Mouse (Mus musculus): ENCODE results near the gene Gm9936. TPM values are rescaled to one million over a fixed set of nuclear protein-coding genes. Genes with fewer than 3 reads are reported as not detected.
"Not testable (repeated sequence)": the region's sequence is repeated elsewhere in the genome, so short reads cannot be mapped to it uniquely, and the experiment has no call there.

The Gm9936 gene
- total and polyA plus RNA-seq, 2 experiments from 2014 or later: 2.8 to 3.9 TPM

- peaks cover 9% of the 10 kb centered on the region; the same call in 1 of the 2 replicates for H3K9me3 ChIP-seq (ENCODE audit: low read length)
- no peaks in the 10 kb centered on the region for H3K27me3 ChIP-seq (ENCODE audit: insufficient read depth, low read length)
- no peaks in the 10 kb centered on the region for H3K36me3 ChIP-seq (ENCODE audit: insufficient read depth, low read length)
- H3K4me2 ChIP-seq (ENCODE audit: low read depth, low read length): no peak overlapping the region
- H3K4me3 ChIP-seq (ENCODE audit: low read length): no peak overlapping the region
- no peak overlapping the region for H3K27ac ChIP-seq
- no peaks in the 10 kb centered on the region for H3K4me1 ChIP-seq (ENCODE audit: insufficient read depth, low read length)
- ATAC-seq (no peak), DNase-seq (ENCODE audit: low spot score) (no peak)
- 83% methylated on average over 12 of the region's 12 CpGs for WGBS
- no peak for TF ChIP-seq CTCF (IDR thresholded peaks at IDR 0.05; ENCODE audit: low read depth)
- H3K9ac ChIP-seq (replicated peaks; ENCODE audit: low read length): no peak overlapping the region
Observed at GRCm38 (mm10) chr5:114865279-114865678, 6.8 kb upstream of the Gm9936 start.

- Histone ChIP-seq H3K4me3 (ENCODE audit: low read length) (no peak overlapping the region), H3K4me1 (ENCODE audit: insufficient read depth, low read length) (no peaks in the 10 kb centered on the region), H3K27ac (no peak overlapping the region), H3K27me3 (ENCODE audit: insufficient read depth, low read length) (no peaks in the 10 kb centered on the region), H3K9ac (replicated peaks; ENCODE audit: low read length) (no peak overlapping the region), H3K9me3 (ENCODE audit: low read length) (peaks cover 9% of the 10 kb centered on the region; the same call in 1 of the 2 replicates), H3K4me2 (ENCODE audit: low read depth, low read length) (no peak overlapping the region), H3K36me3 (ENCODE audit: insufficient read depth, low read length) (no peaks in the 10 kb centered on the region)
- 73% methylated on average over 7 of the region's 7 CpGs for WGBS
- TF ChIP-seq CTCF (IDR thresholded peaks at IDR 0.05; ENCODE audit: low read depth): no peak
- DNase-seq (ENCODE audit: low spot score) (no peak), ATAC-seq (no peak)
Observed at GRCm38 (mm10) chr5:114864813-114865212, 6.3 kb upstream of the Gm9936 start.

GRCm38 (mm10) chr5:114861730-114862129 lies 3.2 kb upstream of the Gm9936 start:
- no peak for ATAC-seq
- no peak for TF ChIP-seq CTCF (IDR thresholded peaks at IDR 0.05; ENCODE audit: low read depth)
- no peak overlapping the region for H3K27ac ChIP-seq
- no peaks in the 10 kb centered on the region for H3K36me3 ChIP-seq (ENCODE audit: insufficient read depth, low read length)
- no peak overlapping the region for H3K4me2 ChIP-seq (ENCODE audit: low read depth, low read length)
- 54% methylated on average over 6 of the region's 6 CpGs for WGBS
- H3K9ac ChIP-seq (replicated peaks; ENCODE audit: low read length): no peak overlapping the region
- H3K9me3 ChIP-seq (ENCODE audit: low read length): no peaks in the 10 kb centered on the region
- H3K4me3 ChIP-seq (ENCODE audit: low read length): no peak overlapping the region
- H3K4me1 ChIP-seq (ENCODE audit: insufficient read depth, low read length): no peaks in the 10 kb centered on the region
- no peaks in the 10 kb centered on the region for H3K27me3 ChIP-seq (ENCODE audit: insufficient read depth, low read length)
- no peak for DNase-seq (ENCODE audit: low spot score)

- Histone ChIP-seq H3K27ac (peak overlapping the region; percentile 7; the same call in 1 of the 2 replicates), H3K9me3 (ENCODE audit: low read length) (no peaks in the 10 kb centered on the region), H3K9ac (replicated peaks; ENCODE audit: low read length) (peak overlapping the region; percentile 45), H3K4me1 (ENCODE audit: insufficient read depth, low read length) (no peaks in the 10 kb centered on the region), H3K4me2 (ENCODE audit: low read depth, low read length) (peak overlapping the region; percentile 60), H3K27me3 (ENCODE audit: insufficient read depth, low read length) (no peaks in the 10 kb centered on the region), H3K4me3 (ENCODE audit: low read length) (peak overlapping the region; percentile 22), H3K36me3 (ENCODE audit: insufficient read depth, low read length) (no peaks in the 10 kb centered on the region)
- peak; percentile 91 for DNase-seq (ENCODE audit: low spot score)
- peak; percentile 92 for TF ChIP-seq CTCF (IDR thresholded peaks at IDR 0.05; ENCODE audit: low read depth)
- ATAC-seq: peak; percentile 83
- 6% methylated on average over 18 of the region's 18 CpGs for WGBS
Observed at GRCm38 (mm10) chr5:114859253-114859652, 771 bp upstream of the Gm9936 start.

GRCm38 (mm10) chr5:114853364-114853763 lies 5.1 kb downstream of the Gm9936 start, which contains the start of gene 4930519G04Rik:
TSS of gene 4930519G04Rik (plus strand) at chr5:114853664.
- H3K36me3 ChIP-seq (ENCODE audit: insufficient read depth, low read length); ATAC-seq; H3K27ac ChIP-seq; H3K9ac ChIP-seq (replicated peaks; ENCODE audit: low read length); DNase-seq (ENCODE audit: low spot score); H3K4me2 ChIP-seq (ENCODE audit: low read depth, low read length); H3K9me3 ChIP-seq (ENCODE audit: low read length); H3K27me3 ChIP-seq (ENCODE audit: insufficient read depth, low read length); H3K4me3 ChIP-seq (ENCODE audit: low read length); H3K4me1 ChIP-seq (ENCODE audit: insufficient read depth, low read length): not testable (repeated sequence)
- WGBS: 84% methylated on average over 3 of the region's 5 CpGs

- Histone ChIP-seq H3K36me3 (ENCODE audit: insufficient read depth, low read length) (no peaks in the 10 kb centered on the region), H3K27me3 (ENCODE audit: insufficient read depth, low read length) (no peaks in the 10 kb centered on the region), H3K9me3 (ENCODE audit: low read length) (no peaks in the 10 kb centered on the region), H3K9ac (replicated peaks; ENCODE audit: low read length) (no peak overlapping the region), H3K27ac (no peak overlapping the region), H3K4me3 (ENCODE audit: low read length) (no peak overlapping the region), H3K4me2 (ENCODE audit: low read depth, low read length) (no peak overlapping the region), H3K4me1 (ENCODE audit: insufficient read depth, low read length) (no peaks in the 10 kb centered on the region)
- TF ChIP-seq CTCF (IDR thresholded peaks at IDR 0.05; ENCODE audit: low read depth): no peak
- DNase-seq (ENCODE audit: low spot score) (no peak), ATAC-seq (no peak)
- WGBS: 91% methylated on average over 20 of the region's 20 CpGs
Observed at GRCm38 (mm10) chr5:114851565-114852236, 6.8 kb downstream of the Gm9936 start.

GRCm38 (mm10) chr5:114844371-114844770 lies 14.1 kb downstream of the Gm9936 start:
- not testable (repeated sequence) for H3K36me3 ChIP-seq (ENCODE audit: insufficient read depth, low read length); H3K4me1 ChIP-seq (ENCODE audit: insufficient read depth, low read length); H3K9ac ChIP-seq (replicated peaks; ENCODE audit: low read length); H3K4me3 ChIP-seq (ENCODE audit: low read length); H3K27ac ChIP-seq; H3K9me3 ChIP-seq (ENCODE audit: low read length); H3K4me2 ChIP-seq (ENCODE audit: low read depth, low read length); ATAC-seq; H3K27me3 ChIP-seq (ENCODE audit: insufficient read depth, low read length); DNase-seq (ENCODE audit: low spot score)
- WGBS: 51% methylated on average over 2 of the region's 2 CpGs
